Mouse (Mus musculus) heart, postnatal 0 days (tissue): ENCODE results near the gene Pde4dip. TPM values are rescaled to one million over a fixed set of nuclear protein-coding genes. Genes with fewer than 3 reads are reported as not detected.

Experiments
- ATAC-seq: fragments of 200-750 bp; cut with Nextera tagmentation; 2 replicates; pipeline ENCODE4 v1.8.0; 2017; ENCODE audit warnings: low read depth, moderate number of reproducible peaks, moderate library complexity; ENCODE audit not compliant: insufficient read depth
- DNase-seq: peaks from one replicate; pipeline ENCODE4 v3.0.0-alpha.2; 2016; ENCODE audit warnings: low spot score
- H3K27ac ChIP-seq: fragments of 300-500 bp; sonication (generic); 2 replicates; pipeline ENCODE4 v1.5.1; 2014; ENCODE audit warnings: low read depth, mild to moderate bottlenecking
- H3K27me3 ChIP-seq: fragments of 300-500 bp; sonication (generic); 2 replicates; pipeline ENCODE4 v1.6.1; 2014; ENCODE audit warnings: low read length, mixed read lengths; ENCODE audit not compliant: control insufficient read depth, insufficient read depth
- H3K36me3 ChIP-seq: fragments of 300-500 bp; sonication (generic); replicated peaks from 2 replicates; pipeline ENCODE4 v1.6.1; 2014; ENCODE audit warnings: low read length, mixed read lengths; ENCODE audit not compliant: control insufficient read depth, insufficient read depth
- H3K4me1 ChIP-seq: fragments of 300-500 bp; sonication (generic); 2 replicates; pipeline ENCODE4 v1.6.1; 2014; ENCODE audit warnings: antibody characterized with exemption; ENCODE audit not compliant: control insufficient read depth, insufficient read depth
- H3K4me2 ChIP-seq: fragments of 300-500 bp; sonication (generic); 2 replicates; pipeline ENCODE4 v1.6.1; 2014; ENCODE audit warnings: low read depth, mild to moderate bottlenecking, low read length, moderate library complexity
- H3K4me3 ChIP-seq: fragments of 300-500 bp; sonication (generic); 2 replicates; pipeline ENCODE4 v1.5.1; 2014; ENCODE audit warnings: low read depth, low read length
- H3K9ac ChIP-seq: fragments of 300-500 bp; sonication (generic); replicated peaks from 2 replicates; pipeline ENCODE4 v1.6.1; 2014; ENCODE audit warnings: low read depth, low read length, mixed read lengths
- H3K9me3 ChIP-seq: fragments of 300-500 bp; sonication (generic); replicated peaks from 2 replicates; pipeline ENCODE4 v1.6.1; 2016; ENCODE audit warnings: low read length; ENCODE audit not compliant: control insufficient read depth
- CTCF ChIP-seq: IDR thresholded peaks from 2 replicates; pipeline ENCODE4 v1.5.1; 2016; ENCODE audit warnings: antibody characterized with exemption, control low read depth, low read depth
- EP300 ChIP-seq: IDR thresholded peaks from 2 replicates; pipeline ENCODE4 v1.6.1; 2016; ENCODE audit warnings: antibody characterized with exemption, low read depth
- WGBS: fragments of 180-500 bp; shearing (Covaris S2); extraction: QIAGEN DNeasy Blood & Tissue Kit; methylation state at CpG from one replicate; pipeline ENCODE4 v1.1.7; 2014; 5-methylcytosine and 5-hydroxymethylcytosine counted together
- polyA plus RNA-seq: library from polyadenylated mRNA; unstranded; fragments of >200 nt; fragmentation: Nextera tagmentation; extraction: Ambion mirVana; gene quantifications from 2 replicates; pipeline ENCODE4 v1.2.1, GENCODE M21; 2015
- total RNA-seq: library from RNA; depleted of rRNA; stranded (reverse); fragments of >200 nt; gene quantifications from 2 replicates; pipeline ENCODE4 v1.2.3, GENCODE M21; 2014; ENCODE audit warnings: low replicate concordance

Pde4dip gene
- total and polyA plus RNA-seq, 2 experiments from 2014 or later = 126 to 498 TPM

DNA sequence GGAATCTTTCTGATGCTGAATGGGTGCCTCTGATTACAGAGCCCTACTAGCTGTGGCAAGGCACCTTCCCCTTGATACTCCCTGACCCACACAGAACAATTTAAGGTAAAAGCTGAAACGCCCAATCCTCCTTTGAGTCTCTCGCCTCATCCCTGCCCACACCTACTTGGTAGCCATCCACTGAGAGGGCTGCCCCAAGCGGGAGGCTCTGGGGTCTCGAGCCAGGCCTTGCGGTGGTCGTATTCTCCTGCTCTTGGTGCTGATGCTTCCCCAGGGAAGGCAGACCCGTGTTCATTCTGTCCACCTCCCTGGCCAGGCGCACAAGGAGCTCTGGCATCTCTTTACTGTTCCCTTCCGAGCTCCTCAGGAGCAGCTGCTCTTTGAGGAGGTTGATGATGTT lies 169.4 kb downstream of the Pde4dip start:
- H3K4me2 ChIP-seq = no peak overlapping the region
- peaks cover 87% of the 10 kb centered on the region for H3K36me3 ChIP-seq
- H3K4me1 ChIP-seq = no peaks in the 10 kb centered on the region
- TF ChIP-seq EP300 = no peak
- no peak for TF ChIP-seq CTCF
- H3K27ac ChIP-seq = no peak overlapping the region
- 90% methylated on average over 9 of the region's 9 CpGs for WGBS
- ATAC-seq (no peak), DNase-seq (no peak)
- H3K27me3 ChIP-seq = no peaks in the 10 kb centered on the region
- H3K4me3 ChIP-seq = no peak overlapping the region
- H3K9ac ChIP-seq = no peak overlapping the region
- no peaks in the 10 kb centered on the region for H3K9me3 ChIP-seq

DNA sequence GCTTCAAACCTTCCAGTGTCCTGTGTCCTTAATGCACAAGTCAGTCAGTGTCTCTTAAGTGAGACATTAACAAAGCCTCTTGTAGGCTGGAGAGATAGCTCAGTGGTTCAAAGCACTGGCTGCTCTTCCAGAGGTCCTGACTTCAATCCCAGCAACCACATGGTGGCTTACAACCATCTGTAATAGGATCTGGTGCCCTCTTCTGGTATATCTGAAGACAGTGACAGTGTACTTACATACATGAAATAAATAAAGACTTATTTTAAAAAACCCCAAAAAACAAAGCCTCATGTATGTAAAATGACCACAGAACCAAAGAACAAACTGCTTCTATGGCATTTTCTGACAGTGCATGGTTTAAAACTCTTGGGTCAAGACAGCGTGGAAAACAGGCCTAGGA lies 172.6 kb downstream of the Pde4dip start:
- TF ChIP-seq CTCF = 0 out of 2 replicates have a peak, but pooled peaks have one; percentile 12
- no peak for TF ChIP-seq EP300
- DNase-seq (no peak), ATAC-seq (no peak)
- Histone ChIP-seq H3K9me3 (no peaks in the 10 kb centered on the region), H3K36me3 (peaks cover 81% of the 10 kb centered on the region), H3K9ac (no peak overlapping the region), H3K4me3 (no peak overlapping the region), H3K4me1 (no peaks in the 10 kb centered on the region), H3K4me2 (no peak overlapping the region), H3K27ac (no peak overlapping the region), H3K27me3 (no peaks in the 10 kb centered on the region)
- WGBS = 86% methylated on average over 1 of the region's 1 CpGs

DNA sequence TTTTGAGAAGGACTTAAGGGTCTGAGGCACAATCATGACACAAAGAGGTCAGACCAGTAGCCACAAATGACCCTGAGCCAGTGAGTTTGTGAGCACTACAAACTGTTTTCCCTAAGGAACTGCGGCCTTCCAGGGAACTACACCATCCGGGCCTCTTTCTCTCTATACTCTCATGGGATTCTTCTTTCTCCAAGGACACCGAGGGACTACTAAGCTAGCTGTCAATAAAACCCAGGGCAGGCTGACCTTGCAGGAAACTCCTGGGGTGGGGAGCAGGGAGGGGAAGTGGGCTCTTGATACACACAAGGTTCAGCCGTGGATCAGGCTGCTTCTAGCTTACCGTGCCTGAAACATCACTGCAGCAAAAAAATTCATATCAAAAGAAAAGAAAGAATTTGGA lies 177.6 kb downstream of the Pde4dip start:
- Histone ChIP-seq H3K27ac (no peak overlapping the region), H3K36me3 (peaks cover 86% of the 10 kb centered on the region), H3K4me2 (no peak overlapping the region), H3K9me3 (no peaks in the 10 kb centered on the region), H3K27me3 (no peaks in the 10 kb centered on the region), H3K4me1 (no peaks in the 10 kb centered on the region), H3K9ac (no peak overlapping the region), H3K4me3 (no peak overlapping the region)
- no peak for ATAC-seq
- TF ChIP-seq CTCF (no peak), EP300 (no peak)
- DNase-seq = no peak
- 43% methylated on average over 5 of the region's 5 CpGs for WGBS

DNA sequence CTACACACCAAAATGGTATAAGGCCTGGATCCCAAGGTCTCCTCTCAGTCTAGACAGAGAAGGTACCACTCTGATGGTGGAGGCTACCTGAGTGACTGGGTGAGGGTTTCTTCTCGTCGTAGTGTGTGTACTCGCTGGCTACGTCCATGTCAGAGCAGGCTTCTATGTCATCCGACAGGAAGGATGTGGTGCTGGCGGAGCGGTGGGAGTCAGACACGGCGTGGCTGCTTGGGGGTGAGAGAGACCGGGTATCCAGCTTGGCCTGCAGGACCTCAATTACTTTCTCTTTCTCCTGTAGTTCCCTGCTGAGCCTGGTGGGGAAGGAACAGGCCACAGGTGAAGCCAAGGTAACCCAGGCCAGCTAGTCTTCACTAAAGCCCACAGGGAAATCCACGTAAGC lies 178.4 kb downstream of the Pde4dip start:
- no peak for DNase-seq
- Histone ChIP-seq H3K36me3 (peaks cover 86% of the 10 kb centered on the region), H3K27ac (no peak overlapping the region), H3K4me1 (no peaks in the 10 kb centered on the region), H3K9me3 (no peaks in the 10 kb centered on the region), H3K27me3 (no peaks in the 10 kb centered on the region), H3K9ac (no peak overlapping the region), H3K4me2 (no peak overlapping the region), H3K4me3 (no peak overlapping the region)
- ATAC-seq = no peak
- WGBS = 89% methylated on average over 11 of the region's 11 CpGs
- TF ChIP-seq EP300 (no peak), CTCF (no peak)

DNA sequence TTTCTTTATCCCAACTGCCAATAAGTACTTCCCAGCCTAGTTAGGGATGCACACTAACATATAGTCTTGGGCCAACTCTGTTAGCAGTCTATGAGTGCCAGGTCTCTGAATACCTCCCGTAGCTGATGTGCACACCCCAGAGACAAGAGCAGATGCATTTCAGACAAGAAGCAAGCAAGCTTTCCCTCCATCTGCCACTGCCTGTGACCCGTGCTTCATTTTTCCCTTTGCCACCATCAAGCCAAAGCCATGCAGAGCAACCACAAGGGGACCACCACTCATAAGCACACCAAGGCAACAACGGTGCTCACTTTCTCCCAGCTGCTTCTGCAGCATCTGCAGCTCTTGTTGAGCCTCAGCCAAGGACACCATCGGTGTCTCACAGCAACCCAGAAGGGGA lies 181.9 kb downstream of the Pde4dip start:
- H3K4me2 ChIP-seq = no peak overlapping the region
- H3K4me1 ChIP-seq = no peaks in the 10 kb centered on the region
- H3K9me3 ChIP-seq = no peaks in the 10 kb centered on the region
- ATAC-seq = no peak
- peaks cover 86% of the 10 kb centered on the region for H3K36me3 ChIP-seq
- no peak for DNase-seq
- H3K27ac ChIP-seq = no peak overlapping the region
- WGBS = 86% methylated on average over 4 of the region's 4 CpGs
- TF ChIP-seq EP300 = no peak
- TF ChIP-seq CTCF = no peak
- H3K27me3 ChIP-seq = no peaks in the 10 kb centered on the region
- no peak overlapping the region for H3K9ac ChIP-seq
- H3K4me3 ChIP-seq = no peak overlapping the region

DNA sequence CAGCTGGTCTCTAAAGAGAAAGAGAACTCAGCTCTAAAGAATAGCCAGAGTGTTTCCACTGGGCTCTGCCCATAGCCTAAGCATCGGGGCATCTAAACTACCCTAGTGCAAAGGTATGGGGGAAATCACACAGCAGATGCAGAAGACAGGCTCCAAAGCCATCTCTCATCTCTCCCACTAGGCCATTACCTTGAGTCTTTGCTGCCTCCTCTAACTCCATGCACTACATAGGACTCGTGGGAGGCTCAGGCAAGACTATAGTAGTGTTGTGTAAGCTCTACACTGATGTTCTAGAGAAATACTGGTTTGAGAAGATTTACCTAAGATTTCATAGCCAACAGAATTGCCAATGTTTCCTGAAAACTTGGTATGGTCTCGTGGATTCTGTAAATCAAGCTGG lies 183.0 kb downstream of the Pde4dip start:
- H3K27ac ChIP-seq = no peak overlapping the region
- H3K36me3 ChIP-seq = peaks cover 85% of the 10 kb centered on the region
- no peak for DNase-seq
- no peak overlapping the region for H3K9ac ChIP-seq
- TF ChIP-seq CTCF = no peak
- no peak for TF ChIP-seq EP300
- no peak for ATAC-seq
- no peaks in the 10 kb centered on the region for H3K27me3 ChIP-seq
- no peak overlapping the region for H3K4me2 ChIP-seq
- H3K4me1 ChIP-seq = no peaks in the 10 kb centered on the region
- no peak overlapping the region for H3K4me3 ChIP-seq
- no peaks in the 10 kb centered on the region for H3K9me3 ChIP-seq
- 91% methylated on average over 3 of the region's 3 CpGs for WGBS
